Mouse (Mus musculus): ENCODE measurements around the gene Asb14. TPM values are rescaled to one million over a fixed set of nuclear protein-coding genes. Genes with fewer than 3 reads are reported as not detected.
"Not testable (repeated sequence)": the region's sequence is repeated elsewhere in the genome, so short reads cannot be mapped to it uniquely, and the experiment has no call there.

Gene Asb14
- total RNA-seq (2021) = under 1 TPM in 1 of 2 experiments, not detected in 1; 0.38 TPM
- long read RNA-seq, experiment 1 = 0 reads
- long read RNA-seq, experiment 2 = 0 reads

DNA sequence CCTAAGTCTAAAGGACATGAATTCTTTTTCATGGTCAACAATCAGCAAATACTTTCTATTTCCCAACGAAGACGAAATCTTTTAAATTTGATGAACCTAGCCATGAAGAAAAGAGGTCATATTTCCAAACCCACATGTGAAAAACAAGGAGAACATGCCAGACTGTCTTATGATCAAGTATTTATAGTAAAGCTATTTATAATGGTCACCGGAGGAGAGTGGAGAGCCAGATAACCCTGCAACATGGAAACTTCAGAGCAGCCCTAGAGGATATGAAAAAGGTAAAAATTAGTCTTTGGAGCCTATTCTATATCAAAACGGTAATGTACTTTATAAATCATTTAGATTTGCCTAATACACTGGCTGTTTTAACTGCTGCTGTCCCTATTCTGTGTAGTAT lies at the start of gene Asb14:
Gene Asb14, plus strand, starts transcription at position 166 of the 400 bp plus-strand sequence.
- intact Hi-C loops (cut with DNase I) = no loop called here
- no peak for DNase-seq (ENCODE audit: low spot score in 2 of 2)

DNA sequence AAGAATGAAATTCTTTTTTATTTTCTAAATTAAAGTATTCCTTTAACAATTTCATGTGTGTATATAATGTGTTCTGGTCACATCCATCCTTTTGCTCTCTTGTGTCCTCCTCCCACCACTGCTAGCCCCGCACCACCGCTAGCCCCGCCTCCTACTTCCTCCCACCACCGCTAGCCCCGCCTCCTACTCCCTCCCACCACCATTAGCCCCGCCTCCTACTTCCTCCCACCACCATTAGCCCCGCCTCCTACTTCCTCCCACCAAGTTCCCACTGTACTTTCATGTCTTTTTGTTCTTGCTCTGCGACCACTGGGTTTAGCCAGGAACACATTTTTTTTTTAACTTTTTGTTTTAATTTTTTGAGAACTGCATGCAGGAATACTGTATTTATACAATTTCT lies 41.3 kb upstream of the Asb14 start:
- DNase-seq (ENCODE audit: low spot score in 2 of 2) = no peak
- intact Hi-C loops (cut with DNase I) = no loop called here

DNA sequence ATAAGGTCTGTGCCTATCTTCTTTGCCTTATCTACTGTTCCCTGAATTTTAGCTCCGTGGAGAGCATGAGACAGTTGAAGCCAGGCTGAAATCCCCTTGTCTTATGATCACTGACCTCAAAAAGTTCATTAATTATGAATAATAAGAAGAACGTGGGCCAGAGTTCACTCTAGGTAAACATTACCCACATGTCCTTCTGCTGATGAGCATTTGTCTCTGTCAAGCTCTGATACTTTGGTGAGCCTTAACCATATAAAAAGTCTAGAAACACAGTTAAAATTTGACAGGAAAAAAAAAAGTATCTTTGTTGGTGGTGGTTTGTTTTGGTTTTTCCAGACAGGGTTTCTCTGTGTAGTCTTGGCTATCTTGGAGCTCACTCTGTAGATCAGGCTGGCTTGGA lies 40.3 kb upstream of the Asb14 start:
- intact Hi-C loops (cut with DNase I) = no loop called here
- DNase-seq (ENCODE audit: low spot score in 2 of 2) = no peak

DNA sequence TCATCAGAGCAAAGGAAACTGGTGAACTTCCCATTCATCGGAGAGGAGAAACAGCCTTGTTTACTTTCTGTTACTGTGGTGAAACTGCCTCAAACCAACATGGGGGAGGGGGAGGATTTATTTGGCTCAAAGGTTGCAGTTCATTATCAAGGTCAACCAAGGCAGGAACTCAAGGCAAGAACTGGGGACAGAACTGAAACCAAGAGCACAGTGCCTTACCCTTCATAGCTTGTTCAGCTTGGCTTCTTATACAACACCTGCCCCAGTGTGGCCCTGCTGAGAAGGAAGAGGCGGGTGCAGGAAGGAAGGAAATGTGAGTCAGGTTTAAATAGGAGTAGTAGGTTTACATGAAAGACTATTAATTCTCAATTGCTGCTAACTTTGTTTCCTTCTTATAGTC lies 36.0 kb upstream of the Asb14 start:
- intact Hi-C loops (cut with DNase I) = no loop called here
- DNase-seq (ENCODE audit: low spot score in 2 of 2) = no peak

DNA sequence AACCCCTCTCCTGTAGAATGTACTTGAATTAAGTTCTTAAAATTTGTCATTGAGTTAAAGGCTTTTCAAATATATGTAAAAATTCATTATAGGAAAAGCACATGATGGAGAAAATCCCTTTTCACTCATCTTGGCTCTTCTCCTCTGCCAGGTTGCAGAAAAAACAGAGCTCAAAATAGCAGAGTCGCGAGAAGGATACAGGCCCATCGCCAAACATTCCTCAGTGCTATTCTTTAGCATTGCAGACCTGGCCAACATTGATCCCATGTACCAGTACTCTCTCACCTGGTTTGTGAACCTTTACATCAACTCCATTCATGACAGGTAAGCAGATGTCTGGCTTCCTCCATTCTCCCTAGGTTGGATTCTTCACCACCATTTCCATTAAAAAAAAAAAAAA lies 35.3 kb upstream of the Asb14 start:
- DNase-seq (ENCODE audit: low spot score in 2 of 2) = peak; percentile 8 to 9
- intact Hi-C loops (cut with DNase I) = no loop called here

DNA sequence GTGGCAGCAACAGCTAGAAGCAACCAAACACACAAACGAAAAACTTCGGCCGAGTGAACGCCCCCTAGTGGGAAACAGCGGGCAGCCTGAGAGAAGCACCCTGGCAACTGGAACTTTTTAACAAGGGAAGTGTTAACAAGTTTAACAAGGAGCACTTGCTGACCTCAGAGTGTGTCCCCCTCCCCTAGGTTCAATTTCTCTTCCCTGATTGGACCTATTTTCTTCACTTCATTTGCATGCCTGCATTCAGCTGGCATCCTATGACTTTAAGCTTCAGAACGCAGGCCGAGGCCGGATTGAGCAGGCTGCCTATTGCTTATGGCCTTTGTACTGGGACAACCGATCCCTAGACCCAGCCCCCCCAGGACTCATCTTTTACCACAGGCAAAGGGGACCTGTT lies 27.0 kb upstream of the Asb14 start:
- intact Hi-C loops (cut with DNase I) = no loop called here
- DNase-seq (ENCODE audit: low spot score in 2 of 2) = no peak

DNA sequence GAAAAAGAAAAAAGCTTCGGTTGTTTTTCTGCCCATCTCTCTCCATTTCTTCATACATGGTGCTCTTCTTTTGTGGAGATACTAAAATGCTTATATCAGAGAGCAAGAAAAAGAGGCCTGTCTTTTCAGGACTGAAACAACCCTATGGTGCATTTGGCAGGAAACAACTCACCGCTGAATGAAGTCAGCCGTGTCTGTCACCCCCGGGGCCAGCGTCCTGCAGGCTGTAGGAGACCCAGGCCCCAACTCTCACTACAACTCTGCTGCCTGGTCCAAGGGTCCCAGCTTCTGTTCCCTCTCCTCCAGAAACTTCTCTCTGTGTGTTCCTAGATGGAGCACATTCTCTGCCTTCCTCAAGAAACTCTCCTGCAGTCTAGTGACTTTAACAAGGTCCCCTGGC lies 26.1 kb upstream of the Asb14 start:
- DNase-seq (ENCODE audit: low spot score in 2 of 2) = no peak
- intact Hi-C loops (cut with DNase I) = no loop called here

DNA sequence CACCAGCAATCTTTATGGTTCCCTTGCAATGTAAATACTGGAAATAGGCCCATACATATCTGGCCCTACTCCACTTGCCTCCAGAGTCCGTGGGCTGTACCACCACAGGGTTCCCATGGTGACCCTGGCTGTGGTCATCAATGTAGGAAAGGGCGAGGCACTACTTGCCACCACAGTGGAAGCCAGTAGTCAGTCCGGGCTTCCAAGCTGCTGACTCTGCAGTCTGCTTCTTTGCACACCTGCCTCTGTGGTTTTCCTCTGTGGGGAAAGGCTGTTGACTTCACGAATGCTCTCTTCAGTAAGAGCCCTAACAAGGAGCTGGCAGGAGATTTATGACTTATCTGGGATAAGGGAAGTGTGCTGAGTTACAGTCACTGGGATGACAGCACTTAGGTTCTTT lies 15.6 kb upstream of the Asb14 start:
- DNase-seq (ENCODE audit: low spot score in 2 of 2) = no peak
- intact Hi-C loops (cut with DNase I) = no loop called here

DNA sequence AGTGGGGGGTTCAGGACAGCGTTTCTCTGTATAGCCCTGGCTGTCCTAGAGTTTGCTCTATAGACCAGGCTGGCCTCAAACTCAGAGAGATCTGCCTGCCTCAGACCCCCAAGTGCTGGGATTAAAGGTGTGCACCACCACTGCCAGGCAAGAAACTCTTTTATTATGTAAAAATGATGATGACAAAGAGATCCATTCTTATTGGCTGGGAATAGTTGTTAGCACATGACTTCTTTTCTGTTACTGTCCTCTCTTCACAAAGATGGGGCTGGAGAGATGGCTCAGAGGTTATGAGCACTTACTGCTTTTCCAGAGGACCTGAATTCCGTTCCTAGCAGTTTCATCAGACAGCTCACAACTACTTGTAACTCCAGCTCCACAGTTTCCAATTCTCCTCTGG lies 14.4 kb upstream of the Asb14 start:
- DNase-seq (ENCODE audit: low spot score in 2 of 2) = no peak
- intact Hi-C loops (cut with DNase I) = no loop called here

DNA sequence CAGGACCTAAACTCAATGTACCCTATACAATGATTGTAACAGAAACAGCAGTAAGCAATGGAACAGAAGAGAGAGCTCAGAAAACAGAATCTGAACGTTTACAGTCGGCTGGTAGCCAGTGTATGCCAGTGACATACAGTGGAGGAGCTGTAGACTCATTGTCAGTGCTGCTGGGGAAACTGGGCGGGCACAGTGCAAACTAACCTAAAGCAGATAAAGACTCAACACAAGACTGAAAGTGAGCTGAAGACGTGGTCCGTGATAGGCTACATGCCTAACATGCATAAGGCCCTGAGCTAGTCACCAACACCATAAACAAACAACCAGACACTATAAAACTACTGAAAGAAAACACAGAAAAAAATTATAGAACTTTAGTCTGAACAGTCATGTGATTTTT lies 12.7 kb upstream of the Asb14 start:
- intact Hi-C loops (cut with DNase I) = no loop called here
- no peak for DNase-seq (ENCODE audit: low spot score in 2 of 2)

DNA sequence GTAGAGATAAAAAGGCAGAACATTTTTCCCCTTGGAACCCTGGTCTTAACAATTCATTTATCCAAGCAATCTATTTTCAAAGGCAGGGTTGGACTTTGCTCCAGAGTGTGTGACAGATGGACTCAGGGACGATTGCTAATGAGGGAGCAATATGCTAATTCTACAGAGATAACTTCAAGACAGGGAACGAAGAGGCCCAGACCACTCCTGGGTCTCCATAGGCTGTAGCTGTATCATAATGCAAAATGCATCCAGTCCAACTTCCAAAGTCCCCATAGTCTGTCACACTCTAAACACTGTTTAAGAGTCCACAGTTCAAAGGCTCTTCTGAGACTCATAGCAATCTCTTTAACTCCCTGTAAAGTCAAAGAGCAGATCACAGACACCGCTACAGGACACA lies 7.1 kb upstream of the Asb14 start:
- no peak for DNase-seq (ENCODE audit: low spot score in 2 of 2)
- intact Hi-C loops (cut with DNase I) = no loop called here

DNA sequence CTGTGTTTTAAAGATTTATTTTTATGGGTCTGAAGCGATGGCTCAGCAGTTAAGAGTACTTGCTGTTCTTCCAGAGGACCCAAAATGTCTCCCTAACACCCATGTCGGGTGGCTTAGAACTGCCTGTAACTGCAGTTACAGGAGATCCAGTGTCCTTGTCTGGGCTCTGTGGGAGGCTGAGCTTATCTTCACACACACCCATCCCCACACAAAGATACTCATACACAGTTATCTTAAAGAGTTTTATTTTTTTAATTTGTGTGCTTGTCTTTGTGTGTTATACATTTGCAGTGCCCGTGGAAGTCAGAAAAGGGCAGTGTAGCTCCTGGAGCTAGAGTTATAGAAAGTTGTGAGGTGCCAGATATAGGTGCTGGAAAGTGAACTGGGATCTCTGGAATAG lies 3.6 kb upstream of the Asb14 start:
- DNase-seq (ENCODE audit: low spot score in 2 of 2) = no peak
- intact Hi-C loops (cut with DNase I) = no loop called here

DNA sequence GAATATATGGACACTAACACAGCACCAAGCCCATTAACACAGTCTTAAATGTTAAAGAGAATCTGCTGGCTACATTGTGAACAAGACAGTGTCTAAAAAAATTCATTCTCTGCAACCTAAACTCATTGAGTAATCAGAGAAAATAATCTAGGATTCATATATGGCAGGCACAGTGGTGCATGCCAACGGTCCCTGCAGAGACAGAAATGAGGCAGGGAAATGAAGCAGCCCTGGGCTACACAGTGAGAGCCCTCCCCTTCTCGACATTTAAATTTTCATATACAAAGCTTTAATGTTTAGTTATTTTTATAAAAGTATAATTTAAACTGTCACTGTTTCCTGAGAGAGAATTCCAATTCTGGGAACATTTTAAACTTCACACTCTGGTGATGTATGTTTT lies 5.1 kb downstream of the Asb14 start:
- intact Hi-C loops (cut with DNase I) = no loop called here
- no peak for DNase-seq (ENCODE audit: low spot score in 2 of 2)

DNA sequence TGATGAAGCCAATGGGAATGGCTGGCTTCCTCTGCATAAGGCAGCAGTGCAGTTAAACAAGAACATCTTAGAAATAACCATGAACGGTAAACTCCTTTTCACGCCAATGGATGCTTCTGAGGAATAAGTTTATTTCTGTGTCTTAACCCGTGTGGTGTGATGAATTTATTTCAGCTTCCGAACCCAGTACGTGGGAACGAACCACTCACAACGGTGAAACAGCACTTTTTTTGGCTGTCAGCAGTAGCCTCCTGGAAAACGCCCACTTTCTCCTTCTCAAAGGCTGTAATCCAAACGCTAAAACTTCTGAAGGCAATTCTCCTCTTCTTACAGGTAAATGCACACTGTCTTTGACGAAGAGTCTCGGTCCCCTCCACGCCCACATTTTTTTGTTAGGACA lies 6.5 kb downstream of the Asb14 start:
- DNase-seq (ENCODE audit: low spot score in 2 of 2) = peak in 1 of 2 experiments; percentile 17
- intact Hi-C loops (cut with DNase I) = no loop called here

DNA sequence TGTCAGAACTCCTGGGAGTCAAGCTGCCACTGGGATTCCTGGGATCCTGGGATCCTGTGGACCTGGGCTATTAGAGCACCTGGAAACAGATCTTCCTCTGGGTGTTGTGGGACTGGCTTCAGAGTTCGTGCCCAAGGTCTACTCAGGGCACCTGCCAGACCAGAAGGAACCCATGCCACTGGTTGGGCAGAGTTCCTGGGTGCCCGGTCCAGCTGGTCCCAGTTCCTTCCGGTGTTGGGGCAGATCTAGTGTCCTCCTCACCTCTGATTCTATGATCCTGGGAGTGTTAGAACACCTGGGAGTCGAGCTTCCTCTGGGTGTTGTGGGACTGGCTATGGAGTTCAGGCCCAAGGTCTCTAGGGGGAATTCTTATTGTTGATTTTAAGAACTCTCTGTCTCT lies 13.0 kb downstream of the Asb14 start:
- DNase-seq (ENCODE audit: low spot score in 2 of 2) = no peak
- intact Hi-C loops (cut with DNase I) = no loop called here

DNA sequence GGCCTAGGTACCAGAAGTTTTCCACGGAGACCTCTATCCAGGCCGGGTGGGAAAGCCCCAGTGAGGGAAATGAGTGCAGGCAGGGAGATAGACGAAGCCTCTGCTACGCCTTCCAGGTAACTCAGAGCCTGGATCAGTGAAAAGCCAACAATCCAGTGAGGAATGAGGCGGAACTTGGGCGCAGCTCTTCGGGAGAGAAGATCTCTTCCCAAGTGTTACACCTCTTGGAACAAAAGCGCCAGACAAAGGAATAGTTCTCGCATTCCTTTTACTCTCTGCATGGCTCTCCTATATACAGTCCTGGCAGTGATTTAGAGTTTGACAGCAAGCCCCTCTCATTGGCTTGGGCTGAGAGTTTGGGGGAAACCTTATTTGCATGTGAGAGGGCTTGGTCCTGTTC lies 16.1 kb downstream of the Asb14 start:
- intact Hi-C loops (cut with DNase I) = loop anchor here (10.0 kb wide), 1 partner anchor 246 kb away; the partner anchor contains the start of gene Pde12

DNA sequence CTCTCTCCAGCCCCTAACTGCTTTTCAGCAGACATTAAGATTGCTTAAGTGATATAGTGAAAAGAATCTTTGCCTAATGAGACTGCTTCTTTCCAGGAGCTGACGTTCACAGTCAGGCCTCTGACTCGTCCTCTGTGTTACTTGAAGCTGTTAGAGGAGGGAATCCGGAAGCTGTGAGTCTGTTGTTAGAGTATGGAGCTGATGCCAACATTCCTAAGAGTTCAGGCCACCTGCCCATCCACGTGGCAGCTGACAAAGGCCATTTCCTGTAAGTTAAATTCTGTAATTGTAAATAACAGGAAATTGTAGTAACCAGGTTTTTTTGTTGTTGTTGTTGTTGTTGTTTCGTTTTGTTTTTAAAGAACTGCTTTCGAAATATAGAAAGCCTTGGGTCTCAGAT lies 16.8 kb downstream of the Asb14 start:
- intact Hi-C loops (cut with DNase I) = loop anchor here (10.0 kb wide), 1 partner anchor 246 kb away; the partner anchor contains the start of gene Pde12
- no peak for DNase-seq (ENCODE audit: low spot score in 2 of 2)

More for the DNA sequence above, 16.1 kb downstream of the Asb14 start:
- not testable (repeated sequence) for DNase-seq (ENCODE audit: low spot score in 2 of 2)

DNA sequence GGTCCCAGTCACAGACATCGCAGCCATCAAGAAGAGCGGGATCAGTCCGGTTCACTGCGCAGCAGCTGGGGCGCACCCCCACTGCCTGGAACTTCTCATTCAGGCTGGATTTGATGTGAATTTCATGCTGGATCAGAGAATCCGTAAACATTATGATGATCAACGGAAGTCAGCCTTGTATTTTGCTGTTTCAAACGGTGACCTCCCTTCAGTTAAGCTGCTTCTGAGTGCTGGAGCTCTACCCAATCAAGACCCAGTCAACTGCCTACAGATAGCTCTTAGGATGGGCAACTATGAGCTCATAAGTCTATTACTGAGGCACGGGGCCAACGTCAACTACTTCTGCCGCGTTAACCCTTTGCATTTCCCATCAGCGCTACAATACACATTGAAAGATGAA lies 17.5 kb downstream of the Asb14 start:
- intact Hi-C loops (cut with DNase I) = loop anchor here (10.0 kb wide), 1 partner anchor 247 kb away; the partner anchor contains the start of gene Pde12
- DNase-seq (ENCODE audit: low spot score in 2 of 2) = no peak

DNA sequence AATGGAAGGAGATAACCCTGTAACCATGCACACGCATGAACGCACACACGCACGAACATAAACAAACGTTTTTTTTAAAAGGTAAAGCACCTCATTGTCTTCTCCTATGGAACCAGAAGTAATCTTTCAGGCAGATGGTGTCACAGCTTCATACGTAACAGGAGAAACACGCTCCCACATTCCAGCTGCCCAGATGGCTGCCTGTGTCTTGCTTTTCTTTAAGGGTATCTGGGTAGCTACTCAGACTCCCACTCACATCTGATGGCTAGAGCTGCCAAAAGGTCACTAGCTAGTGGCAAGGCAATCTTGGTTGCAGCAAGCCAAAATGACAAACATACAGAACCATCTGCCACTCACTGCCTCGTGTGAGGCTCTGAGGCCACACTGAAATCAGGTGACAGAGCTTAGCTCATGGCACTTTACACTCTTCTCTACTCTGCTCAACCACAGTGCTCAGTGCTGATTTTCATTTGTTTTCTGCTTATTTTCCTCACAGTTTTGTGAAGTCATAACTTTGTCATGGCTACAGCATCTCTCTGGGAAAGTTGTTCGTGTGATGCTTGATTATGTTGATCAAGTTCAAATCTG lies 19.4 kb downstream of the Asb14 start:
- intact Hi-C loops (cut with DNase I) = loop anchor here (10.0 kb wide), 1 partner anchor 249 kb away; the partner anchor contains the start of gene Pde12
- peak; percentile 18 to 41 for DNase-seq (ENCODE audit: low spot score in 2 of 2)

DNA sequence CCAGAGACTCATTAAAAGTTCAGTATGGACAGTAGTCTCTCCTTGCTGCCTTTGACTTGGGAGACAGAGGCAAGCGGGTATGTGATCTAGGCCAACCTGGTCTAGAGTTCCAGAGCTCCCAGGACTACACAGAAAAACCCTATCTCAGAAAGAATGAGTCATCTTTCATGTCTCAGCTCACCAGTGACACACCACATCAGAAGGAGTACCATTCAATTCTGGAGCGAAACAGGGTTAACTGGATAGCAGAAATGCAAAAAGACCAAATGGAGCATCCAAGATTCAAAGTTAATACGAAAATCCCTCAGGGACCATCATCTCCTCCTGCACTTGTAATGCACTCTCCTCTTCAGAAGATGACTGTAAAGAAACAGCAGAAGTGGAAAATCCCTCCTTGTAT lies 25.0 kb downstream of the Asb14 start:
- DNase-seq (ENCODE audit: low spot score in 2 of 2) = no peak
- intact Hi-C loops (cut with DNase I) = loop anchor here (10.0 kb wide), 1 partner anchor 255 kb away; the partner anchor contains the start of gene Pde12

DNA sequence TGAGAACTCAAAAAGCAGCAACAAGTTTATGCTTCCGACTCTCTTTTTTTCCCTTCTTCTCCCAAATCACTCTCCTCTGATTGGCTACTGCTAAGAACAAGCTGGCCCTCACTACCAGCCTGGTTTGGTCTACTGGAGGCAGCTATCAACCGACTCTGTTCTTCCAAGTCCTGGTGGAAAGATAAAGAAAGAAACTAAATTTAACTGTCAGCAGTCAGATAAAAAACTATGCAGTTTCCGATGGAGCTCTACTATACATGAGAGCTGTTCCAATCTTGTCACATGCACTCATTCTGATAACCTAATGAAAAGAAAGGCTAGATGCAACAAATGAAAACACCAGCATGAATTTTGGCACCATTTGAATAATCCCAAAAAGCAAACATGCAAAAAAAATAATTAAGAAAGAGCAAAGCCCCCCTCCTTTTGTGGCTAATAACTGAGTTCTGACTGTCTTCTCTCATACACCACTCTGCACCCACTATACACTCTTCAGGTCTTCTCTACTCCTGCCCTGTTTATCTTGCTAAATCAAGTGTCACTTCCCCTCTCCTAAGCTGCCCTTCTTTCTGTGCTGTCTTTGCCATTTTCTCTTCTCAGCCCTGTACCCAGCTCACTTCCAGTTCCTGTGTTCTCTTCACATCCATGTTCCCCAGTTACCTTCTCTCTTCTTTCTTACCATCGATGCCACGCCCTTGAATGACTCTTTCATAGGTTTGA lies 29.5 kb downstream of the Asb14 start:
- intact Hi-C loops (cut with DNase I) = no loop called here

More for the DNA sequence above, 29.5 kb downstream of the Asb14 start:
- no peak for DNase-seq (ENCODE audit: low spot score in 2 of 2)

Data from left cerebral cortex, postnatal 14 days (tissue).